ENCODE assay signal across 22 mouse cellular contexts in genomic region chr10:77974323-77974722, GRCm38 (mm10). TPM values are rescaled to one million over a fixed set of nuclear protein-coding genes. Genes with fewer than 3 reads are reported as not detected.
A peak's percentile ranks its signal among the peaks of the same experiment; 100 is the strongest.
DNase-seq lines count a peak whose midpoint lies in the region; ATAC-seq and TF ChIP-seq lines count a peak whose summit lies in the region.
"Had no signal": no experiment of that assay in that cellular context is flagged by ENCODE, and none has a peak within 500 bp of the region (broad histone marks: within the 10 kb centered on the region; RNA-seq: fewer than 3 reads in every experiment).

No protein-coding gene starts in this region.

- no peak overlapping the region for H3K4me3 ChIP-seq in intestine, embryonic 14.5 days (ENCODE audit: low read depth, low read length)
- no peak overlapping the region for H3K4me3 ChIP-seq in intestine, postnatal 0 days (ENCODE audit: low read depth, low read length)
- no peak overlapping the region for H3K4me3 ChIP-seq in macrophage (ENCODE audit: inconsistent target)
- no peak overlapping the region for H3K4me3 ChIP-seq in lung, adult 2 months (replicated peaks; ENCODE audit: extremely low read depth, low read depth, low read length)
- H3K4me3 ChIP-seq: forebrain, embryonic 12.5 days; forebrain, embryonic 15.5 days; gastrocnemius, adult 2 months; hindbrain, embryonic 12.5 days; hindbrain, embryonic 15.5 days; intestine, embryonic 15.5 days had no signal

- no peak for ATAC-seq in intestine, embryonic 14.5 days (replicated peaks; ENCODE audit: low FRiP score, low TSS enrichment, low read depth)
- ATAC-seq in intestine, postnatal 0 days = no peak
- ATAC-seq: forebrain, embryonic 15.5 days; intestine, embryonic 15.5 days had no signal

- no peak overlapping the region for H3K9ac ChIP-seq in intestine, embryonic 14.5 days (ENCODE audit: low read length)
- no peak overlapping the region for H3K9ac ChIP-seq in intestine, postnatal 0 days (ENCODE audit: low read depth, low read length)
- H3K9ac ChIP-seq: forebrain, embryonic 12.5 days; forebrain, embryonic 15.5 days; hindbrain, embryonic 12.5 days; hindbrain, embryonic 15.5 days; intestine, embryonic 15.5 days had no signal

- H3K4me1 ChIP-seq in intestine, embryonic 14.5 days (replicated peaks; ENCODE audit: control insufficient read depth, insufficient read depth, low read length) = peaks cover 14% of the 10 kb centered on the region; the same call in 1 of the 2 replicates
- H3K4me1 ChIP-seq in intestine, postnatal 0 days (replicated peaks; ENCODE audit: control insufficient read depth, insufficient read depth, low read length) = 0 out of 2 replicates have a peak, but pooled peaks cover 4% of the 10 kb centered on the region
- peaks cover 5% of the 10 kb centered on the region; the same call in 1 of the 2 replicates for H3K4me1 ChIP-seq in lung, adult 2 months (ENCODE audit: control insufficient read depth, insufficient read depth, low read length)

- no peak overlapping the region for H3K27ac ChIP-seq in intestine, embryonic 14.5 days (ENCODE audit: low read depth)
- H3K27ac ChIP-seq in intestine, postnatal 0 days (ENCODE audit: low read depth, low read length) = no peak overlapping the region
- peak overlapping the region; percentile 5; the same call in 1 of the 2 replicates for H3K27ac ChIP-seq in macrophage
- H3K27ac ChIP-seq: forebrain, embryonic 12.5 days; forebrain, embryonic 15.5 days; gastrocnemius, adult 2 months; hindbrain, embryonic 12.5 days; hindbrain, embryonic 15.5 days; intestine, embryonic 15.5 days had no signal

- no peaks in the 10 kb centered on the region for H3K9me3 ChIP-seq in intestine, embryonic 14.5 days (ENCODE audit: control insufficient read depth, low read length)
- no peaks in the 10 kb centered on the region for H3K9me3 ChIP-seq in intestine, postnatal 0 days (ENCODE audit: control insufficient read depth)
- H3K9me3 ChIP-seq: forebrain, embryonic 12.5 days; forebrain, embryonic 15.5 days; G1E; hindbrain, embryonic 12.5 days; hindbrain, embryonic 15.5 days; intestine, embryonic 15.5 days had no signal

- DNase-seq in intestine, embryonic 14.5 days (ENCODE audit: low spot score) = peak; percentile 46
- DNase-seq in NIH3T3 (ENCODE audit: low read depth) = peak; percentile 44
- DNase-seq in brain, adult 2 months (ENCODE audit: low read depth, low spot score) = peak; percentile 19
- no peak for DNase-seq in lung, adult 2 months
- DNase-seq in frontal cortex, postnatal 14 days (ENCODE audit: low spot score in 2 of 2) = no peak
- DNase-seq in thymus, postnatal 10 days (ENCODE audit: low spot score in 2 of 2) = no peak
- DNase-seq: adrenal gland, adult 2 months; adrenal gland, postnatal 14 days; B cell, adult 2 months; cerebellum, adult 18-20 months; cerebellum, adult 9-10 months; gastrocnemius, adult 2 months; gastrocnemius, postnatal 25 days had no signal

- TF ChIP-seq CTCF in intestine, postnatal 0 days (IDR thresholded peaks at IDR 0.05; ENCODE audit: low read depth) = no peak
- TF ChIP-seq CTCF in lung, adult 2 months (IDR thresholded peaks at IDR 0.05; ENCODE audit: insufficient read depth, low read length) = no peak

- no peaks in the 10 kb centered on the region for H3K79me2 ChIP-seq in macrophage (ENCODE audit: inconsistent target)

- H3K36me3 ChIP-seq in intestine, embryonic 14.5 days (ENCODE audit: control insufficient read depth, insufficient read depth, low read length) = no peaks in the 10 kb centered on the region
- no peaks in the 10 kb centered on the region for H3K36me3 ChIP-seq in intestine, postnatal 0 days (ENCODE audit: control insufficient read depth, insufficient read depth)
- no peaks in the 10 kb centered on the region for H3K36me3 ChIP-seq in macrophage (ENCODE audit: inconsistent target)
- H3K36me3 ChIP-seq: forebrain, embryonic 12.5 days; forebrain, embryonic 15.5 days; G1E; hindbrain, embryonic 12.5 days; hindbrain, embryonic 15.5 days; intestine, embryonic 15.5 days had no signal

- 58% methylated on average over 5 of the region's 5 CpGs for WGBS in intestine, embryonic 14.5 days
- WGBS in intestine, postnatal 0 days = 68% methylated on average over 5 of the region's 5 CpGs
- whole genome bisulfite sequencing in macrophage (ENCODE audit: missing documents) = 25% methylated on average over 5 of the region's 5 CpGs
- WGBS in lung, adult 2 months = 56% methylated on average over 5 of the region's 5 CpGs

- no peak for TF ChIP-seq POLR2A in lung, adult 2 months (IDR thresholded peaks at IDR 0.05; ENCODE audit: borderline replicate concordance, extremely low read depth, low read depth, low read length)

- no peak overlapping the region for H3K4me2 ChIP-seq in intestine, embryonic 14.5 days (ENCODE audit: low read length)
- no peak overlapping the region for H3K4me2 ChIP-seq in intestine, postnatal 0 days (replicated peaks; ENCODE audit: low read depth)
- H3K4me2 ChIP-seq: forebrain, embryonic 12.5 days; forebrain, embryonic 15.5 days; heart, embryonic 11.5 days; hindbrain, embryonic 12.5 days; hindbrain, embryonic 15.5 days; intestine, embryonic 15.5 days had no signal

- H3K27me3 ChIP-seq in intestine, embryonic 14.5 days (replicated peaks; ENCODE audit: control insufficient read depth, insufficient read depth, low read length) = peaks cover 11% of the 10 kb centered on the region; the same call in 1 of the 2 replicates
- H3K27me3 ChIP-seq in intestine, postnatal 0 days (replicated peaks; ENCODE audit: control insufficient read depth, insufficient read depth, low read length) = peaks cover 10% of the 10 kb centered on the region
- H3K27me3 ChIP-seq: forebrain, embryonic 15.5 days; hindbrain, embryonic 15.5 days had no signal

RNA-seq across cellular contexts. Expression of gene Trpm2, which starts 4.0 kb away (rescaled TPM):
- polyA plus RNA-seq in intestine, embryonic 14.5 days (2014; fragmentation: Nextera tagmentation; extraction: Ambion mirVana) = 0.42 and 1.2 TPM in 2 replicates
- polyA plus RNA-seq in intestine, postnatal 0 days (2015; fragmentation: Nextera tagmentation; extraction: Ambion mirVana) = 0.66 and 1.1 TPM in 2 replicates
- total RNA-seq in macrophage (2018; cell fraction: chromatin; rRNA removed) = 100 to 1,000 TPM in 8 of 26 experiments, 10 to 100 TPM in 17, 1 to 10 TPM in 1; 7.4 to 153 (median 58.0) TPM
- 10 to 100 TPM in 6 of 26 experiments, 1 to 10 TPM in 20; 2.9 to 18.3 (median 6.9) TPM for total RNA-seq in macrophage (2018; cell fraction: cytosol; rRNA removed)
- 10 to 100 TPM; 13.1 to 91.6 (median 37.6) TPM for total RNA-seq in macrophage (2018; cell fraction: nucleus; rRNA removed)
- polyA plus RNA-seq in macrophage (2018) = 2.6 to 5.5 TPM (median 4.7 TPM) in 3 replicates
- polyA plus RNA-seq in lung, adult 2 months (2012; rRNA removed) = 2.2 and 3.9 TPM in 2 replicates

RNA-seq across cellular contexts. Expression of gene 1810043G02Rik, which starts 4.0 kb away (rescaled TPM):
- 23.5 and 24.7 TPM in 2 replicates for polyA plus RNA-seq in intestine, embryonic 14.5 days (2014; fragmentation: Nextera tagmentation; extraction: Ambion mirVana)
- 8.5 and 8.6 TPM in 2 replicates for polyA plus RNA-seq in intestine, postnatal 0 days (2015; fragmentation: Nextera tagmentation; extraction: Ambion mirVana)
- 10 to 100 TPM in 16 of 26 experiments, 1 to 10 TPM in 10; 2.3 to 21.6 (median 12.4) TPM for total RNA-seq in macrophage (2018; cell fraction: chromatin; rRNA removed)
- total RNA-seq in macrophage (2018; cell fraction: cytosol; rRNA removed) = 10 to 100 TPM in 23 of 26 experiments, 1 to 10 TPM in 3; 8.3 to 21.8 (median 14.4) TPM
- 10 to 100 TPM in 16 of 26 experiments, 1 to 10 TPM in 10; 2.3 to 20.8 (median 12.9) TPM for total RNA-seq in macrophage (2018; cell fraction: nucleus; rRNA removed)
- 9.8 to 15.6 TPM (median 10.6 TPM) in 3 replicates for polyA plus RNA-seq in macrophage (2018)
- polyA plus RNA-seq in lung, adult 2 months (2012; rRNA removed) = 46.6 and 46.9 TPM in 2 replicates

RNA-seq across cellular contexts. Expression of gene Pfkl, which starts 35.6 kb away (rescaled TPM):
- 244 and 252 TPM in 2 replicates for polyA plus RNA-seq in intestine, embryonic 14.5 days (2014; fragmentation: Nextera tagmentation; extraction: Ambion mirVana)
- polyA plus RNA-seq in intestine, postnatal 0 days (2015; fragmentation: Nextera tagmentation; extraction: Ambion mirVana) = 42.3 and 51.1 TPM in 2 replicates
- 10 to 100 TPM; 14.9 to 75.9 (median 37.3) TPM for total RNA-seq in macrophage (2018; cell fraction: chromatin; rRNA removed)
- 10 to 100 TPM in 25 of 26 experiments, 1 to 10 TPM in 1; 9.2 to 24.1 (median 16.9) TPM for total RNA-seq in macrophage (2018; cell fraction: cytosol; rRNA removed)
- total RNA-seq in macrophage (2018; cell fraction: nucleus; rRNA removed) = 10 to 100 TPM in 25 of 26 experiments, 1 to 10 TPM in 1; 9.2 to 39.2 (median 20.7) TPM
- 12.8 to 25.9 TPM (median 18.5 TPM) in 3 replicates for polyA plus RNA-seq in macrophage (2018)
- 55.8 and 70.0 TPM in 2 replicates for polyA plus RNA-seq in lung, adult 2 months (2012; rRNA removed)

Comparison
In these comparisons a context has a peak if more than half of its experiments do, and no peak if none do; other contexts are left out.
1. DNase-seq: peak in intestine, embryonic 14.5 days (single experiment), NIH3T3 (single experiment) and brain, adult 2 months (single experiment); none in lung, adult 2 months (single experiment), frontal cortex, postnatal 14 days (0 of 2) and thymus, postnatal 10 days (0 of 2).